Comparison of ENCODE assay signal across 10 mouse cellular contexts in genomic region chr4:150966556-150966955, GRCm38 (mm10). TPM values are rescaled to one million over a fixed set of nuclear protein-coding genes. Genes with fewer than 3 reads are reported as not detected.
DNase-seq lines count a peak whose midpoint lies in the region; ATAC-seq and TF ChIP-seq lines count a peak whose summit lies in the region.
"Had no signal": no experiment of that assay in that cellular context is flagged by ENCODE, and none has a peak within 500 bp of the region (broad histone marks: within the 10 kb centered on the region; RNA-seq: fewer than 3 reads in every experiment).

No protein-coding gene starts in this region.

- peak; percentile 70 for DNase-seq in kidney, adult 2 months
- peak; percentile 50 for DNase-seq in T-cell, adult 2 months (ENCODE audit: low spot score)
- peak; percentile 73 to 86 for DNase-seq in cerebellum, postnatal 14 days
- DNase-seq in kidney, adult 9 months, result peak; percentile 82
- DNase-seq in liver, adult 2 months (ENCODE audit: extremely low read depth, low read depth, low spot score), result peak; percentile 28
- peak; percentile 67 for DNase-seq in right cerebral cortex, postnatal 14 days
- DNase-seq in yolk sac, embryonic 10.5 days (ENCODE audit: low spot score), result peak; percentile 19

- no peak overlapping the region for H3K27ac ChIP-seq in kidney, adult 2 months (ENCODE audit: insufficient read depth, low read depth, low read length)
- no peak overlapping the region for H3K27ac ChIP-seq in kidney, embryonic 15.5 days
- no peak overlapping the region for H3K27ac ChIP-seq in liver, adult 2 months (replicated peaks; ENCODE audit: insufficient read depth, low read depth, low read length)

- no peaks in the 10 kb centered on the region for H3K9me3 ChIP-seq in kidney, embryonic 15.5 days (replicated peaks)

- TF ChIP-seq CTCF in kidney, adult 2 months (conservative IDR thresholded peaks at IDR 0.05; ENCODE audit: insufficient read depth, insufficient read length, low read depth, low read length), result peak; percentile 73
- peak; percentile 68 for TF ChIP-seq CTCF in liver, adult 2 months (IDR thresholded peaks at IDR 0.05; ENCODE audit: low read depth, low read length)

- no peak overlapping the region for H3K4me2 ChIP-seq in kidney, embryonic 15.5 days

- no peak for ATAC-seq in kidney, embryonic 15.5 days (replicated peaks; ENCODE audit: low FRiP score)

- no peak overlapping the region for H3K4me3 ChIP-seq in kidney, adult 2 months (ENCODE audit: insufficient read depth, low read depth, low read length)
- H3K4me3 ChIP-seq in kidney, embryonic 15.5 days (replicated peaks), result no peak overlapping the region
- H3K4me3 ChIP-seq in liver, adult 2 months (ENCODE audit: insufficient read depth, low read depth, low read length), result no peak overlapping the region

- H3K9ac ChIP-seq in kidney, embryonic 15.5 days, result no peak overlapping the region
- no peak overlapping the region for H3K9ac ChIP-seq in liver, adult 2 months (ENCODE audit: low read depth, low read length)

- H3K79me2 ChIP-seq in liver, adult 2 months (ENCODE audit: control insufficient read depth, insufficient read depth, low read length), result no peaks in the 10 kb centered on the region

- TF ChIP-seq POLR2A in kidney, adult 2 months (IDR thresholded peaks at IDR 0.05; ENCODE audit: low read depth, low read length), result no peak
- TF ChIP-seq POLR2A in liver, adult 2 months (IDR thresholded peaks at IDR 0.05; ENCODE audit: extremely low read depth, insufficient read depth, low read length), result no peak

- no peaks in the 10 kb centered on the region for H3K4me1 ChIP-seq in kidney, adult 2 months (ENCODE audit: control insufficient read depth, insufficient read depth, low read length)
- peaks cover 4% of the 10 kb centered on the region for H3K4me1 ChIP-seq in kidney, embryonic 15.5 days
- H3K4me1 ChIP-seq in liver, adult 2 months (ENCODE audit: control insufficient read depth, insufficient read depth, low read length), result no peaks in the 10 kb centered on the region

- no peaks in the 10 kb centered on the region for H3K36me3 ChIP-seq in kidney, adult 2 months (ENCODE audit: control insufficient read depth, insufficient read depth, low read length)
- no peaks in the 10 kb centered on the region for H3K36me3 ChIP-seq in kidney, embryonic 15.5 days
- no peaks in the 10 kb centered on the region for H3K36me3 ChIP-seq in liver, adult 2 months (ENCODE audit: control insufficient read depth, insufficient read depth, low read length)

- WGBS in kidney, adult 2 months, result 18% methylated on average over 7 of the region's 7 CpGs
- 18% methylated on average over 7 of the region's 7 CpGs for WGBS in kidney, embryonic 15.5 days
- 13% methylated on average over 7 of the region's 7 CpGs for WGBS in liver, adult 2 months

- no peaks in the 10 kb centered on the region for H3K27me3 ChIP-seq in kidney, adult 2 months (replicated peaks; ENCODE audit: control insufficient read depth, insufficient read depth, low read length)
- no peaks in the 10 kb centered on the region for H3K27me3 ChIP-seq in kidney, embryonic 15.5 days
- no peaks in the 10 kb centered on the region for H3K27me3 ChIP-seq in liver, adult 2 months (ENCODE audit: control insufficient read depth, insufficient read depth, low read length)

RNA-seq across cellular contexts. Expression of gene Uts2, which starts 30.3 kb away (rescaled TPM):
- not detected in 2 replicates for polyA plus RNA-seq in kidney, adult 2 months (2012; rRNA removed)
- polyA plus RNA-seq in kidney, embryonic 15.5 days (2015; fragmentation: Nextera tagmentation; extraction: Ambion mirVana), result not detected in 2 replicates
- total RNA-seq in liver, adult 2 months (2014; rRNA removed), result not detected in 2 replicates
- polyA plus RNA-seq in liver, adult 2 months (2012; rRNA removed), result not detected in 2 replicates
- total RNA-seq: neutrophil, adult 5-6 weeks had no signal
- polyA plus RNA-seq: heart, embryonic 14.5 days had no signal

RNA-seq across cellular contexts. Expression of gene Tnfrsf9, which starts 52.2 kb away (rescaled TPM):
- polyA plus RNA-seq in kidney, adult 2 months (2012; rRNA removed), result 0.14 and 0.86 TPM in 2 replicates
- polyA plus RNA-seq in kidney, embryonic 15.5 days (2015; fragmentation: Nextera tagmentation; extraction: Ambion mirVana), result 0.32 and 0.40 TPM in 2 replicates
- 0.07 and 0.09 TPM in 2 replicates for total RNA-seq in liver, adult 2 months (2014; rRNA removed)
- 0.05 and 0.15 TPM in 2 replicates for polyA plus RNA-seq in liver, adult 2 months (2012; rRNA removed)

RNA-seq across cellular contexts. Expression of gene Park7, which starts 52.3 kb away (rescaled TPM):
- 314 and 444 TPM in 2 replicates for polyA plus RNA-seq in kidney, adult 2 months (2012; rRNA removed)
- 391 and 393 TPM in 2 replicates for polyA plus RNA-seq in kidney, embryonic 15.5 days (2015; fragmentation: Nextera tagmentation; extraction: Ambion mirVana)
- 281 and 324 TPM in 2 replicates for total RNA-seq in liver, adult 2 months (2014; rRNA removed)
- polyA plus RNA-seq in liver, adult 2 months (2012; rRNA removed), result 148 and 191 TPM in 2 replicates

Comparison
In these comparisons a context has a peak if more than half of its experiments do, and no peak if none do; other contexts are left out.
1. DNase-seq: peak in every context shown above with its lines; median percentile 82 in kidney, adult 9 months; 80 in cerebellum, postnatal 14 days; 70 in kidney, adult 2 months; 67 in right cerebral cortex, postnatal 14 days; 50 in T-cell, adult 2 months; 28 in liver, adult 2 months; 19 in yolk sac, embryonic 10.5 days.